Mouse (Mus musculus): ENCODE measurements at regions not wholly inside any gene's neighbourhood (a gene's known extent, or its start where the extent isn't known, plus 50 kb on each side); places are given as distances from the start of the nearest gene placed in this dataset.

GRCm38 (mm10) chr13:29014827-29015604 is 61.5 kb upstream of the Sox4 start:
- TF ChIP-seq ZNF384 (IDR thresholded peaks at IDR 0.05; ENCODE audit: low read depth, low read length) (no peak), HCFC1 (IDR thresholded peaks at IDR 0.05; ENCODE audit: borderline replicate concordance, insufficient read depth, low read length) (no peak), ZC3H11A (IDR thresholded peaks at IDR 0.05; ENCODE audit: borderline replicate concordance, low read depth, low read length) (no peak), MAFK (IDR thresholded peaks at IDR 0.05; ENCODE audit: insufficient read depth, low read depth, low read length) (no peak)

All from ES-E14 (cell line).